Mouse (Mus musculus) MEL (cell line): Measurements from ENCODE around the gene Pkhd1. TPM values are rescaled to one million over a fixed set of nuclear protein-coding genes. Genes with fewer than 3 reads are reported as not detected.

Source experiments
- DNase-seq: peaks from one replicate; pipeline ENCODE4 v3.0.0; 2011; ENCODE audit warnings: low read depth, low spot score
- H3K27ac ChIP-seq: 2 replicates; pipeline ENCODE4 v1.5.1; 2012; ENCODE audit warnings: low read depth, mild to moderate bottlenecking, control low read depth, low read length, moderate library complexity; ENCODE audit not compliant: control insufficient read depth
- H3K27me3 ChIP-seq, 2 experiments: fragments of 150-350 bp in 1 of 2; sonication (generic) in 1 of 2; 2 replicates each; pipeline ENCODE4 v1.6.1; 2012; ENCODE audit warnings: low read length in 2 of 2, mild to moderate bottlenecking in 2 of 2, improper control_type of control experiment in 1 of 2, moderate library complexity in 1 of 2; ENCODE audit not compliant: insufficient read depth in 2 of 2, control insufficient read depth in 1 of 2
- H3K36me3 ChIP-seq, 2 experiments: 2 replicates each; pipeline ENCODE4 v1.6.1; 2012 to 2014; ENCODE audit warnings: low read length in 2 of 2, improper control_type of control experiment in 1 of 2, inconsistent platforms in 1 of 2, mild to moderate bottlenecking in 1 of 2; ENCODE audit not compliant: insufficient read depth in 2 of 2, control insufficient read depth in 1 of 2
- H3K4me1 ChIP-seq, 2 experiments: fragments of 150-350 bp in 1 of 2; sonication (generic) in 1 of 2; 2 replicates each; pipeline ENCODE4 v1.6.1; 2012; ENCODE audit warnings: low read length in 2 of 2, improper control_type of control experiment in 1 of 2, mild to moderate bottlenecking in 1 of 2; ENCODE audit not compliant: insufficient read depth in 2 of 2, control insufficient read depth in 1 of 2
- H3K4me3 ChIP-seq, 2 experiments: fragments of 150-350 bp in 1 of 2; sonication (generic) in 1 of 2; 2 replicates each; pipeline ENCODE4 v1.5.1; 2012; ENCODE audit warnings: low read depth in 2 of 2, low read length in 2 of 2, mild to moderate bottlenecking in 2 of 2, moderate library complexity in 2 of 2, control low read depth in 1 of 2, improper control_type of control experiment in 1 of 2; ENCODE audit not compliant: control insufficient read depth in 1 of 2, insufficient read depth in 1 of 2
- H3K79me2 ChIP-seq: 2 replicates; pipeline ENCODE4 v1.6.1; 2012; ENCODE audit warnings: mild to moderate bottlenecking, low read length, moderate library complexity; ENCODE audit not compliant: control insufficient read depth, poor library complexity, insufficient read depth
- H3K9ac ChIP-seq: 2 replicates; pipeline ENCODE4 v1.6.1; 2012; ENCODE audit warnings: low read depth, mild to moderate bottlenecking, control low read depth, low read length, moderate library complexity; ENCODE audit not compliant: control insufficient read depth, poor library complexity, severe bottlenecking
- H3K9me3 ChIP-seq: fragments of 150-350 bp; sonication (generic); replicated peaks from 2 replicates; pipeline ENCODE4 v1.6.1; 2012; ENCODE audit warnings: mild to moderate bottlenecking, low read length, improper control_type of control experiment, moderate library complexity; ENCODE audit not compliant: insufficient read depth
- CHD1 ChIP-seq: IDR thresholded peaks from 2 replicates; pipeline ENCODE4 v1.6.1; 2012; ENCODE audit warnings: low read depth, mild to moderate bottlenecking, inconsistent platforms, low read length, improper control_type of control experiment
- CHD2 ChIP-seq: IDR thresholded peaks from 2 replicates; pipeline ENCODE4 v1.6.1; 2011; ENCODE audit warnings: low read length, improper control_type of control experiment
- CTCF ChIP-seq, 3 experiments: IDR thresholded peaks in 2 of 3; conservative IDR thresholded peaks in 1 of 3; 2 replicates each; pipeline ENCODE4 v1.5.1; 2011 to 2012; ENCODE audit warnings: low read length in 3 of 3, low read depth in 2 of 3, mild to moderate bottlenecking in 2 of 3, improper control_type of control experiment in 1 of 3, inconsistent platforms in 1 of 3, mixed read lengths in 1 of 3, moderate library complexity in 1 of 3; ENCODE audit not compliant: control insufficient read depth in 1 of 3, insufficient read depth in 1 of 3, poor library complexity in 1 of 3, severe bottlenecking in 1 of 3
- E2F4 ChIP-seq: IDR thresholded peaks from 2 replicates; pipeline ENCODE4 v1.6.1; 2011; ENCODE audit warnings: low read depth, low read length, improper control_type of control experiment, borderline replicate concordance
- EP300 ChIP-seq, 2 experiments: IDR thresholded peaks; 2 replicates each; pipeline ENCODE4 v1.6.1; 2011; ENCODE audit warnings: improper control_type of control experiment in 2 of 2, low read length in 2 of 2, low read depth in 1 of 2, mild to moderate bottlenecking in 1 of 2
- GABPA ChIP-seq: IDR thresholded peaks from 2 replicates; pipeline ENCODE4 v1.6.1; 2012; ENCODE audit warnings: low read depth, mild to moderate bottlenecking, inconsistent platforms, low read length, improper control_type of control experiment, moderate library complexity
- JUND ChIP-seq: IDR thresholded peaks from 2 replicates; pipeline ENCODE4 v1.6.1; 2011; ENCODE audit warnings: low read depth, mild to moderate bottlenecking, improper control_type of control experiment, low read length
- KAT2A ChIP-seq: conservative IDR thresholded peaks from 2 replicates; pipeline ENCODE4 v1.6.1; 2012; ENCODE audit warnings: low read depth, low read length, improper control_type of control experiment, inconsistent platforms
- MAZ ChIP-seq: IDR thresholded peaks from 2 replicates; pipeline ENCODE4 v1.6.1; 2012; ENCODE audit warnings: low read depth, mild to moderate bottlenecking, inconsistent platforms, low read length, improper control_type of control experiment
- MXI1 ChIP-seq: IDR thresholded peaks from 2 replicates; pipeline ENCODE4 v1.6.1; 2011; ENCODE audit warnings: mild to moderate bottlenecking, low read depth, low read length, improper control_type of control experiment
- MYB ChIP-seq: IDR thresholded peaks from 2 replicates; pipeline ENCODE4 v1.6.1; 2011; ENCODE audit warnings: mild to moderate bottlenecking, low read depth, low read length, improper control_type of control experiment
- NELFE ChIP-seq: IDR thresholded peaks from 2 replicates; pipeline ENCODE4 v1.6.1; 2011; ENCODE audit warnings: low read depth, low read length, improper control_type of control experiment
- POLR2AphosphoS5 ChIP-seq: IDR thresholded peaks from 2 replicates; pipeline ENCODE4 v1.6.1; 2012; ENCODE audit warnings: low read depth, borderline replicate concordance, mild to moderate bottlenecking, inconsistent platforms, low read length, moderate library complexity, mixed read lengths
- RAD21 ChIP-seq: IDR thresholded peaks from 2 replicates; pipeline ENCODE4 v1.6.1; 2011; ENCODE audit warnings: mild to moderate bottlenecking, low read depth, low read length, improper control_type of control experiment
- RCOR1 ChIP-seq: IDR thresholded peaks from 2 replicates; pipeline ENCODE4 v1.6.1; 2012; ENCODE audit warnings: low read depth, mild to moderate bottlenecking, inconsistent platforms, low read length, improper control_type of control experiment
- SMC3 ChIP-seq: IDR thresholded peaks from 2 replicates; pipeline ENCODE4 v1.6.1; 2011; ENCODE audit warnings: low read depth, low read length, improper control_type of control experiment
- TBP ChIP-seq: IDR thresholded peaks from 2 replicates; pipeline ENCODE4 v1.8.0; 2011; ENCODE audit warnings: low read depth, low read length, improper control_type of control experiment
- TCF12 ChIP-seq: IDR thresholded peaks from 2 replicates; pipeline ENCODE4 v1.6.1; 2014; ENCODE audit warnings: low read depth, mild to moderate bottlenecking, inconsistent platforms, low read length, improper control_type of control experiment, moderate library complexity
- UBTF ChIP-seq: IDR thresholded peaks from 2 replicates; pipeline ENCODE4 v1.6.1; 2012; ENCODE audit warnings: low read depth, mild to moderate bottlenecking, inconsistent platforms, low read length, improper control_type of control experiment, moderate library complexity, borderline replicate concordance; ENCODE audit not compliant: insufficient read depth
- USF1 ChIP-seq: IDR thresholded peaks from 2 replicates; pipeline ENCODE4 v1.6.1; 2014; ENCODE audit warnings: low read depth, mild to moderate bottlenecking, inconsistent platforms, low read length, improper control_type of control experiment, moderate library complexity
- ZC3H11A ChIP-seq: IDR thresholded peaks from 2 replicates; pipeline ENCODE4 v1.6.1; 2012; ENCODE audit warnings: low read depth, mild to moderate bottlenecking, inconsistent platforms, low read length, improper control_type of control experiment
- ZKSCAN1 ChIP-seq: IDR thresholded peaks from 2 replicates; pipeline ENCODE4 v1.6.1; 2012; ENCODE audit warnings: low read depth, mild to moderate bottlenecking, inconsistent platforms, low read length, improper control_type of control experiment, moderate library complexity
- polyA plus RNA-seq, 2 experiments: library from polyadenylated mRNA; stranded (reverse) in 1 of 2; unstranded in 1 of 2; fragments of >175 nt in 1 of 2; fragments of >200 nt in 1 of 2; gene quantifications; 2 replicates each; pipeline versions ENCODE4 v1.2.1 to v1.2.4; 2012; ENCODE audit warnings: low replicate concordance in 2 of 2, low read depth in 1 of 2; ENCODE audit not compliant: insufficient read length in 2 of 2, insufficient read depth in 1 of 2, missing spikeins in 1 of 2
- total RNA-seq: library from RNA; depleted of rRNA; stranded (reverse); fragments of 300-350 nt; gene quantifications from 2 replicates; pipeline ENCODE4 v1.2.3, GENCODE M21; 2012

Pkhd1 gene
- total and polyA plus RNA-seq, 3 experiments: not detected

GRCm38 (mm10) chr1:20554398-20554797, 63.5 kb downstream of the Pkhd1 start:
- H3K36me3 ChIP-seq: no peaks in the 10 kb centered on the region
- TF ChIP-seq CTCF (IDR thresholded peaks at IDR 0.05 in 2 of 3, conservative IDR thresholded peaks at IDR 0.05 in 1 of 3; ENCODE audit: control insufficient read depth in 1 of 3, insufficient read depth in 1 of 3, low read depth in 2 of 3, low read length in 3 of 3, poor library complexity in 1 of 3, severe bottlenecking in 1 of 3) (peak; percentile 44 to 48 (median 47)), USF1 (no peak), SMC3 (0 out of 2 replicates have a peak, but pooled peaks have one; percentile 7), RAD21 (peak; percentile 26), NELFE (no peak), CHD2 (no peak), MAZ (no peak)
- DNase-seq: peak; percentile 17
- H3K4me1 ChIP-seq: no peaks in the 10 kb centered on the region
- no peaks in the 10 kb centered on the region for H3K79me2 ChIP-seq
- H3K9me3 ChIP-seq: no peaks in the 10 kb centered on the region
- no peaks in the 10 kb centered on the region for H3K27me3 ChIP-seq
- H3K4me3 ChIP-seq: no peak overlapping the region
- H3K9ac ChIP-seq: no peak overlapping the region
- no peak overlapping the region for H3K27ac ChIP-seq

DNA sequence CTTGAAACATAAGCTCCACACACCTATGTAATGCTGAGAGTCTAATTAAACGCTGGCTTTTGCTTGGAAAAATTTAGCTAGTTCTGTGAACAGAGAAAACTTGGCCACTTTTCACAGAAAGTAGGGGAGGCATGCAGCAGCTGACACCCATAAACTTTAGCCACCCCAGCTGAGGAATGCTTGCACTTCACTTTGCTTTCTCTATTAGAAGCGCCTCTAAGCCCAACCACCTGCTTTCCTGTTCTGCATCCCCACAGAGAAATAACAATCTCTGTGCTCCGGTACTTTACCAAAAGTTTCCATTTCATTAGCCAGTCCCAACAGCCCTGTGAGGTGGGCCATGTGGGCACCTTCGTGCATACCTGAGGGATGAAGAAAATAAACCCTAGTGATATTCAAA, 66.5 kb downstream of the Pkhd1 start:
- Histone ChIP-seq H3K27me3 (no peaks in the 10 kb centered on the region), H3K36me3 (no peaks in the 10 kb centered on the region), H3K9me3 (no peaks in the 10 kb centered on the region), H3K79me2 (no peaks in the 10 kb centered on the region), H3K9ac (no peak overlapping the region), H3K4me1 (no peaks in the 10 kb centered on the region), H3K4me3 (no peak overlapping the region), H3K27ac (no peak overlapping the region)
- DNase-seq: no peak
- no peak for TF ChIP-seq TBP
- TF ChIP-seq RAD21: no peak
- no peak for TF ChIP-seq RCOR1
- no peak for TF ChIP-seq CHD1
- TF ChIP-seq GABPA: no peak
- no peak for TF ChIP-seq JUND
- TF ChIP-seq USF1: no peak
- TF ChIP-seq POLR2AphosphoS5: no peak
- no peak for TF ChIP-seq EP300 (IDR thresholded peaks at IDR 0.05; ENCODE audit: low read depth in 1 of 2, low read length in 2 of 2)
- no peak for TF ChIP-seq CTCF (IDR thresholded peaks at IDR 0.05 in 2 of 3, conservative IDR thresholded peaks at IDR 0.05 in 1 of 3; ENCODE audit: control insufficient read depth in 1 of 3, insufficient read depth in 1 of 3, low read depth in 2 of 3, low read length in 3 of 3, poor library complexity in 1 of 3, severe bottlenecking in 1 of 3)
- TF ChIP-seq TCF12: no peak
- no peak for TF ChIP-seq MYB
- no peak for TF ChIP-seq MAZ
- no peak for TF ChIP-seq E2F4
- no peak for TF ChIP-seq MXI1
- no peak for TF ChIP-seq ZKSCAN1
- no peak for TF ChIP-seq KAT2A
- no peak for TF ChIP-seq ZC3H11A
- TF ChIP-seq UBTF: no peak
